Mouse (Mus musculus) frontal cortex, adult 2 months (tissue): ENCODE results near the gene Wnk2. TPM values are rescaled to one million over a fixed set of nuclear protein-coding genes. Genes with fewer than 3 reads are reported as not detected.

Experiments used
- DNase-seq, 2 experiments: peaks; one replicate each; pipeline ENCODE4 v3.0.0; 2022; ENCODE audit warnings: low spot score in 1 of 2; ENCODE audit errors: extremely low spot score in 1 of 2
- polyA plus RNA-seq: library from polyadenylated mRNA; depleted of rRNA; stranded (reverse); fragments of >200 nt; gene quantifications from 2 replicates; pipeline ENCODE4 v1.2.3, GENCODE M21; 2012; rRNA removed

Gene Wnk2
- polyA plus RNA-seq = 64.8 and 67.4 TPM in 2 replicates

GRCm38 (mm10) chr13:49147858-49148226, at the start of gene Wnk2:
Wnk2 (minus strand) TSS chr13:49148014.
- DNase-seq = peak in 1 of 2 experiments; percentile 84

- DNase-seq = peak in 1 of 2 experiments; percentile 27
Observed at GRCm38 (mm10) chr13:49196766-49197165, 49.0 kb upstream of the Wnk2 start.

GRCm38 (mm10) chr13:49196211-49196610, 48.4 kb upstream of the Wnk2 start:
- DNase-seq = no peak

- no peak for DNase-seq
Observed at GRCm38 (mm10) chr13:49195651-49196050, 47.8 kb upstream of the Wnk2 start.

GRCm38 (mm10) chr13:49194811-49195210, 47.0 kb upstream of the Wnk2 start:
- no peak for DNase-seq

- no peak for DNase-seq
Observed at GRCm38 (mm10) chr13:49193650-49194049, 45.8 kb upstream of the Wnk2 start.

- DNase-seq = no peak
Observed at GRCm38 (mm10) chr13:49192156-49192855, 44.5 kb upstream of the Wnk2 start.

- DNase-seq = no peak
Observed at GRCm38 (mm10) chr13:49191673-49192035, 43.8 kb upstream of the Wnk2 start.

- no peak for DNase-seq
Observed at GRCm38 (mm10) chr13:49190876-49191672, 43.3 kb upstream of the Wnk2 start.

- no peak for DNase-seq
Observed at GRCm38 (mm10) chr13:49189970-49190870, 42.4 kb upstream of the Wnk2 start.

- DNase-seq = no peak
Observed at GRCm38 (mm10) chr13:49188966-49189360, 41.1 kb upstream of the Wnk2 start.

- no peak for DNase-seq
Observed at GRCm38 (mm10) chr13:49188219-49188965, 40.6 kb upstream of the Wnk2 start.

- DNase-seq = peak; percentile 66 to 83
Observed at GRCm38 (mm10) chr13:49187288-49188218, 39.7 kb upstream of the Wnk2 start, which contains the start of gene Ninj1. Ninj1 (plus strand) TSS chr13:49187485.

- no peak for DNase-seq
Observed at GRCm38 (mm10) chr13:49186798-49187287, 39.0 kb upstream of the Wnk2 start.

- no peak for DNase-seq
Observed at GRCm38 (mm10) chr13:49183646-49184045, 35.8 kb upstream of the Wnk2 start.

GRCm38 (mm10) chr13:49183161-49183560, 35.3 kb upstream of the Wnk2 start:
- no peak for DNase-seq

GRCm38 (mm10) chr13:49181411-49181984, 33.7 kb upstream of the Wnk2 start:
- DNase-seq = no peak

GRCm38 (mm10) chr13:49180691-49181090, 32.9 kb upstream of the Wnk2 start:
- DNase-seq = no peak

- no peak for DNase-seq
Observed at GRCm38 (mm10) chr13:49180274-49180673, 32.5 kb upstream of the Wnk2 start.
